Mouse (Mus musculus) right cerebral cortex, postnatal 36 days (tissue): ENCODE data around the gene Ing4.
"Not testable (repeated sequence)": the region's sequence is repeated elsewhere in the genome, so short reads cannot be mapped to it uniquely, and the experiment has no call there.

Experiments
- DNase-seq, 2 experiments: peaks; one replicate each; pipeline ENCODE4 v3.0.0; 2022; ENCODE audit warnings: low spot score in 2 of 2, mixed read lengths in 1 of 2

The Ing4 gene

DNA sequence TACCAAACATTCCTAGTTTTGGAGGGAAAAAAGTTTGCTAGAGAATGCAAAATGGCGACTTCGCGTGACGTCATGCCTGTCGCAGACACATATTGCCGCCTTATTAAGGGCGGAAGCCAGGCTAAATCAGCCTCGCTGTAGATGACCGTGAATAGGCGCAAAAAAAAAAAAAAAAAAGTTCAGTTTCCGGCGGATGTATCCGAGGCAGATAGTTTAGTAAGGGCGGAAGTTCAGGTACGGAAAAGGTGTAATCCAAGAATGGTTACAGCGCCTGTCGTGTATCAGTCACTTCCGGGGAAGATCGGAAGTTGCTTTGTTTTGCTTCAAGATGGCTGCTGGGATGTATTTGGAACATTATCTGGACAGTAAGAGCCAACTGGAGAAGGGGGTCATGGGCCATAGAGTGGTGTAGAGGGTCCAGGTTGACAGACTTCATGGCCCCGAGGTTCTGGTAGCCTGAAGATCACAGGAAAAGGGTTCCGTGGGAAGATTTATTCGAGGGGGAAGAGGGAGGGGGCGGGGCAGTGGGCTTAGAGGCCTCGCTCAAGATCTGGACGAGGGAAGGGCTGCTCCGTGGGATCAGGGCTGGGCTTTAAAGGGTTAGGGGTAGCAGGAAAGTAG is at the start of gene Ing4:
TSS of gene Ing4 (plus strand) at position 228 of the 621 bp plus-strand sequence.
- DNase-seq = peak; percentile 87 to 92

DNA sequence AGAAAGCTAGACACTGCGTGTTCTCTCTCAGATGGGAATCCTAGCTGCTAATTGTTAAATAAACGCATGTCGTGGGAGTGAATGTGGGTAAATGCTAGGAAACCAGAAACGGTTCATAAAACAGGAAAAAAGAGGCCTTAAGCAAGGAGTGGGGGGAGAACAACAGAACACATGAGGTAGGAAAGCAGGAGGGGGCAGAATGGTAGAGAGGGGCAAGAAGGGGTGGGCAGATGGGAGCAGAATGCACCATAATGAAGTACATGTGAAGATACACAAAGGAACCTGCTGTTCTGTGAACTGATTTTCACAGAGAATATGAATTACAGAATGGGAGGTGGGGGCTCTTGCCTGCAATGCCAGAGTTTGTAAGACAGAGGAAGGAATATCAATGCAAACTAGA is 47.3 kb upstream of the Ing4 start:
- DNase-seq = no peak

DNA sequence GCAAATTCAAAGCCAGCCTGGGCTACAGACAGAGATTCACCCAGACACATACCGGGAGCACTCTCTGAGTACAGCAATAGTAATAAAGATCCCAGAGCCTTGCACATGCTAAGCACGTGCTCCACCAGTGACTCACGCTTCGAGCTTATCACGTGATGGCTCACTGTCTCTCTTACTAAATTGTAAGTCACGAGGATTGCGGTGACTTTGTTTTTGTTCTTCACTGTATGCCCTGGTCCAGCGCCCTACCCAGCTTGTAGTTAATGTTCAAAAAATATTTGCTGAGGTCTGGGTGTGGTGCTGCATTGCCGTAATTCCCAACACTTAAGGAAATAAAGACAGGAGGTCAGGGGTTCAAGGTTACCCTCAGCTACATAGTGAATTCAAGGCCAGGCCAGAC is 46.2 kb upstream of the Ing4 start:
- no peak for DNase-seq

DNA sequence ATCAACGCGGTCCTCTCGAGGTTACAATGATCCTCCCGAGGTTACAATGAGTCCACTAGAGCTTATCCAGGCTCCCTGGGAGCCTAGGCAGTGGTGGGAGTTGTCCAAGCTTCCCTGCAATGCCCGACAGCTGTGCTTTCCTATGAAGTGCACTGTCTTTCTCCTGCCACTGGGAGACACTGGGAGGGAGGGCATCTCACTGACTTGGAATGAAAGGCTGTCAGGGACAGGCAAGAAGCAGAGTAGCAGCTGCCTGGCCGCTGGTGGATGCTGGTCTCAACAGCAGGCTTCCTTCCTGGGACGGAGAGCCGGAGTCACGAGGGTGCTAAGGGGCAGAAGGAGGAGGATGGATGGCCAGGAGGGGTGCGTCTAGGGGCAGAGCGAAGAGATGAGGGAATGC is 45.7 kb upstream of the Ing4 start:
- no peak for DNase-seq

DNA sequence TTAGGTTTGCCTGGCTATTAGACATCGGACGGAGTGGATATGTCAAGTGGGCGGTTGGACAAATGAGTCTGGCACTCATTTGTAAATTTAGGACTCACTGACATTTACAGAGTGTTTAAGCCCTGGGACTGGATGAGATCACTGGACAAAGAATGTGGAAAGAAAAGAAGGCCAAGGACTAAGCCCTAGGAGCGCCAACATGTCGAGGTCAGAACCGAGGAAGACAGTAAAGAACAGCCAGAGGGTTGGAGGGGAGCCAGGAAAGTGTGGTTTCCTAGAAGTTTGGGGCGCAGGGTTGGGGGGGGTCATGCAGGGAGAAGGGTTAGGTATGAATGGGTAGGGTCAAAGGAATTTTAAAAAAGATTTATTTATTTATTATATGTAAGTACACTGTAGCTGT is 44.3 kb upstream of the Ing4 start:
- no peak for DNase-seq

DNA sequence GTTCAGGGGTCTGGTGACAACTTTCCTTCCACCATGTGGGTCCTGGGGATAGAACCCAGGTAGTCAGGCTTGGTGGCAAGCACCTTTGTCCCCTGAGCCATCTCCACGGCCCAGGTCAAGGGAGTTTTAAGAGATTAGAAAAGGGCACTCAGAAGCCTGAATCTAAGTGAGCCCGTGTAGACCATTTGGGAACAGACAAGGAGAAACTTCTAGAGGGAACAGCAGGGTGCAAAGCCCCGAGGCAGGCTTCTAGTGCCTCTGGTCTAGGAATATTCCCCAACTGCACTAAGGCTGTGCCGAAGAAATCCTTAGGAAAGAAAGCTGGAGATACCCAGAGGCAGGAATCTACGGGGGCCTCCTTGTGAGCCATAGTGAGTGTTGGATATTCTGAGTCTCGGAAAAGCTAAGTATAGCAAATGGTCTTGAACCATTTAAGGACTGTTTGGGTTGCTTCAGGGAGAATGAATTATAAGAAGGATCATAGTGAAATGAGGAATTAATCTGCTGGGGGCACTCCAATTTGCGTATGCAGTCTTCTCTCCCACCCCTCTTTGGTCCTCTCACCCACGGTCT is 43.6 kb upstream of the Ing4 start:
- DNase-seq = no peak

DNA sequence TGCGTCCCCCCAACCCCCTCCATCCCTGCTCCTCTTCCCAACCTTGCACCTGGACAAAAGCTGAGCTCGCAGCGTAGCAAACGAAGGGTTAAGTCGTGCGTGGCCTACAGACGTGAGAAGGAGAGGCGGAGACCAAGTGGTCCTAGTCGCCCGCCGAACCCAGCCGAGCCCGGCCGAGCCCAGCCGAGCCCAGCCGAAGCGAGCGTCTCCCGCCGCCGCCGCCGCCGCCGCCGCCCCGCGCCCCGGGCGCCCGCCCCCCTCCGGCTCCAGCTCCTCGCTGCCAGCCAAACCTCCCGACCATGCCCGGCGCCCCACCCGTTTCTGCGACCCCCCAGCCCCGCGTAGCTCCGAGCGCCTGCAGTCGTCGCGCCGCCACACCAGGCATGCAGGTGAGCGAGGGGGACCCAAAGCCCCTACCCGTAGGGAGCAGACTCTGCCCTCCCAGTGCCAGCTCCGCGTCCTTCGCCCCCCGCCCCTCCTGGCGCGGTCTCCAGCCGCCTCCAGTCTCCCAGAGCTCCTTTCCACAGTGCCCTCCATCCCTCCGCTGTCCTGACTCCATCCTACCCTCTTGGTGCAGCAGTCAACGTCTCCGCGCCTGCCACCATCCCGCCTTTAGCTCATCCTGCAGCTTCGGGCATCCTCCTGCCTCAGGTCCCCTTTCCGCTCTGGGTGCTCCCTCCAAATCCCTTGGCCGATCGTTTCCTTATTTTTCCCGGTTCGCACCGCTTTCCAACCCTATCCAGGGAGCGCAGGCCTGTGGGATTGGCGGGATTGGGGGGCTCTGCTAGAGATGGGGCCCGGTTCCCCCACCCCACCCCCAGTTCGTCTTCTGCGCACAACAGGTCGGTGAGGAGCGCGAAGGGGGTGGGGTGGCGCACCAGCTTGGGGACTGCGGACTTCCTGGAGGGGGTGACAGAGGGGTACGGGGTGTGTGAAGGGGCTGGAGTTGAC is 42.7 kb upstream of the Ing4 start, which contains the start of gene Pianp:
TSS of gene Pianp (plus strand) at position 144 of the 951 bp plus-strand sequence.
- peak; percentile 72 for DNase-seq

DNA sequence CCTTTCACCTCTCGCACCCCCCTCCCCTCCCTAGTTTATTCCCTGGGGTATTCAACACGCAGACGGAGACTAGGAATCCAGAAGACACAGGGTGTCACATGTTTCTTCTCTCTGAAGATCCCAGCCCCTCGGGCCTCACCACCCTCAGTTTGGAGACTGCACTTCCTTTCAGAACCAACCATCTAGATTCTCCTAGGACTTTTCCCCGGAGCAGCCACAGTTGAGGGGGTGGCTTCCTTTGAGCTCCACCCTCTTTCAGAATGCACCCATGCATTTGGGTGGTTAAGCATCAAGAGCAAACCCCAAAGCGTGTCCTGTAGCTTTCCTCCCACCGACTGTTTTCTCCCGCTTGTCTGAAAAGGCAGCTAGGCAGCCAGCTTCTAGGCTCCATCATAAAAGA is 41.5 kb upstream of the Ing4 start:
- peak in 1 of 2 experiments; percentile 72 for DNase-seq

DNA sequence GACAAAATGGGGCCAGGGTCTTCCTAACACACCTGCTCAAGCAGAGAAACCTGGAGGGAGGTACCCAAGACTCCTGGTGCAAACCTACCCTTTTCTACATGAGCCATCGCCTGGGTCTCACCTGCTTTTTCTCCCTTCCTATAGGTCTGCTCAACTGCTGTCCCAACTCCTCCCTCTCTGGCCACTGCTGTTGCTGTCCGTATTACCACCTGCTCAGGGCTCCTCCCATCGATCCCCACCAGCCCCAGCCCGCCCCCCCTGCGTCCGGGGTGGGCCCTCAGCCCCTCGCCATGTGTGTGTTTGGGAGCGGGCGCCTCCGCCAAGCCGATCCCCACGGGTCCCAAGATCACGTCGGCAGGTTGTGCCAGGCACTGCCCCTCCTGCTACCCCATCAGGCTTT is 40.5 kb upstream of the Ing4 start:
- DNase-seq = no peak

DNA sequence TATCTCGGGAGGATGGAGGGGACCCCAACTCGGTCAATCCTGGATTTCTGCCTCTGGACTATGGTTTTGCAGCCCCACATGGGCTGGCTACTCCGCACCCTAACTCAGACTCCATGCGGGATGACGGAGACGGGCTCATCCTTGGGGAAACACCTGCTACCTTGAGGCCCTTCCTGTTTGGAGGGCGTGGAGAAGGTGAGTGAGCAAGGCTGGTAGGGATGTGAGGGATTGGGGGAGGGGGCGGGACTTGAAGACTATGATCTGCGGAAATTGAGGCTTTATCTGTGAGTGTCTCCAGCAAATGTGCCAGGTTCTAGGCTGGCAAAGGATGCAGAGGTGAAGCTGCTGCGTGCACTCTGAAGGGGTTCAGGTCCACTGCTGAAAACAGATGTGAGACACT is 40.0 kb upstream of the Ing4 start:
- DNase-seq = no peak

DNA sequence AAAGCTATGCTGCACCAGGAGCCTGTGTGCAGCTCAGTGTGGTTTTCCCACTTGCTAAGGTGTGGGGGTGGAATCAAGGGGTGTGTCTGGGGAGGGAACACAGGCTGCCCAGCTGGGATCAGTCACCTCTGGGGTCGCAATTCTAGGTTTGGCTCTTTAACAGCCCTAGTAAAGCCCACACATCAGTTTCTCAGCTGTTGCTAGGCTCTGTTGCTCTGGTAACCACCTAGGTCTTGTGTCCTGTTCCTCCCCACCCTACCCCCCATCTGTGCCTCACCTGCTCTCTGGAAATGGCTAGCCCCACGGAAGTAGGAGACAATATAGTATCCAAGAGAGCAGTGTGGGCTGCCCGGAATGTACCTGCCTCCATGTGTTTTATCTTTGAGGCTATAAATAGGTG is 35.9 kb upstream of the Ing4 start:
- no peak for DNase-seq

DNA sequence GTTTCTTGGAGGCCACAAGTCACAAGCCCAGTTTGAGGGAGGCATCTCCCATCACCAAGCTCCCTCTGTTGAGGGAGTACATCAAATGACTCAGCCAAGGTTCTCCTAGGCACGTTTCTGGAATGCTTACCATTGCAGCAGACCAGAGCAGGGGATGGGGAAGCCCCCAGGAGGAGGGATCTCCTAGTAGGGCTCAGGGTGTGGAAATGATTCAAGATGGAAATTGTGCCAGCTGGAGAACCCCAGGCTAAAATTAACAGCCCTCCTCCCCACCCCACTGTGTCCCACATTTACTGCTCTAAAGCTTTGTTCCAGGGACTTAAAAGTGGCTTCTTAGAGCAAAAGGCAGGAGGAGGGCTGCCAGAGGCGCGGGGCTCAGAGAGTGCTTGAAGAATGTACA is 34.5 kb upstream of the Ing4 start:
- peak in 1 of 2 experiments; percentile 42 for DNase-seq

DNA sequence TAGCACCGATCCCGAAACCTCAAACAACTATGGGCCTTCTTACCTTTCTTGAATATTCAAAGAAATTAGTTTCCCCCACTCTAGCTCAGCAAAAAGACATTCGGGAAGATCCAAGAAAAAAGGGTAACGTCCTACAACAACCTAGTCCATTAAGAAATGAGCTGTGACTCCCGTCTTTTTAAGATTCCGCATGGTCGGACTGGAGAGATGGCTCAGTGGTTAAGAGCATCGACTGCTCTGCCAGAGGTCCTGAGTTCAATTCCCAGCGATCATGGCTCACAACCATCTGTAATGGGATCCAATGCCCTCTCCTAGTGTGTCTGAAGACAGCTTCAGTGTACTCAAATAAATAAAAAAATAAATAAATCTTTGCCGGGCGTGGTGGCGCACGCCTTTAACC is 31.5 kb upstream of the Ing4 start:
- DNase-seq = no peak

DNA sequence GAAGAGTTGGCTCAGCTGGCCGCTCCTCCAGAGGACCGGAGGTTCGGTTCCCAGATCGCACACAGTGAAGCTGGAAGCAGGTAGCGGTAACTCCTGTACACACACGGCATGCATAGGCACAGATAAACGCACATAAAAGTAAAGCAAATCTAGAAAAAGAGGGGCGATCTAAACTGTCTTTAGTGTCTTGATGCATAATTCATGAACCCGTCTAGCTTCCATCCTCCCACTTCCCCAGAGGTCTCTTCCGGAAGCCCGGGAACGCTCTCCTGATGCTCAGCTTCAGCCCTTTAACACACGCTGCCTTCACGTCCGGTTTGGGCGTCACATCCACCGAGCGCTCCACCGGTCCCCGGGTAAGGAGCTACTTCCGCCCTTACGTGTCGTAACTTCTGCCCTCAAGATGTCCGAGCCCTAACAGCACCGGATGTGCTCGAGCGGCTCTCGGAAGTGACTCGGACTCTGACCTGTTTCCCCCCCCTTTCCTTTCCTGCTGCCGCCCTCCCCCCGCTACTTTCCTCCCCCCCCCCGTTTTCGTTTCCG is 30.9 kb upstream of the Ing4 start:
- peak; percentile 98 to 99 for DNase-seq

DNA sequence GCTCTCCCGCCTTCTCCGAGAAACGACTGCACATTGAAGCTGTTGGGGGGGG is 30.6 kb upstream of the Ing4 start, which contains the start of gene Zfp384:
TSS of gene Zfp384 (plus strand) at position 17 of the 52 bp plus-strand sequence.
- no peak for DNase-seq

DNA sequence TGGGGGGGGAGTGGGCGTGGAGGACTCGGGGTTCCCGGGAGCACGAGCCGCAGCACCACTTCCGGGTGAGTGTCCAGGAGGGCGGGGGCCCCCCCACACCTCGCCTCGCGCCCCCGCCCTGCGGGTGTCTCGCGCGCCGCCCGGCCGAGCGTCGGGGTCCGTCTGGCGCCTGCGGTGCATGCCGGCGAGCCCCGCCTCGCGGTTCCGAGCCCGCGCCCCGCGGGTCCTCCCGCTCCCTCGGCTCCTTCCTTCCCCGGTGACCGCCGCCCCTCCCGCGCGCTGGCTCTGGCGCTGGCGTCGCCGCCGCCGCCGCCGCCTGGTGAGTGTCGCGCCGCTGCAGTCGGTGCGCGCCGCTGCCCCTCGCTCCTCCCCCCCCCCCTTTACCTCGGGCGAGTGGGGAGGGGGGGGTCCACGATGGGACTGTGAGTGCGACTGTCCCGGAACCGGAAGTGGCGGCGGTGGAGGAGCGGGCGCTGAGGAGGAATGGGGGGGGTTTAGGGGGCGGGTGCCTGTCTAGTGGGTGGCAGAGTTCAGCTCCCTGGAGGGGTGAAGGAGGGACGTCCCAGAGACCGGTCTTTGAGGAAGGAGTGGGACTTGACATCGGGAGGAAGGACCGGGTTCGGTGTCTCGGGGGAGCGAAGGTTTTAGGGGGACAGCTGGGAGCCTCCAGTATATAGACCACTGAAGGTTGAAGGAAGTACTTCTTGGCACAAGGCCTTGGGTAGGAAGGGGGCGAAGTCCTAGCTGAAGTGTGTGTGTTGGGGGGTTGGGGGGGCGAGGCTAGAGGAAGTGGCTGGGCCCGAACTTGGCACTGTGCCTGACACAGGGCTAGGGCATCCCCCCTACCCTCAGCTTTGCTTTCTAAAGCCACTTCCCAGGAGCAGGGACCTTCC is 30.1 kb upstream of the Ing4 start:
- DNase-seq = peak; percentile 51 to 59

DNA sequence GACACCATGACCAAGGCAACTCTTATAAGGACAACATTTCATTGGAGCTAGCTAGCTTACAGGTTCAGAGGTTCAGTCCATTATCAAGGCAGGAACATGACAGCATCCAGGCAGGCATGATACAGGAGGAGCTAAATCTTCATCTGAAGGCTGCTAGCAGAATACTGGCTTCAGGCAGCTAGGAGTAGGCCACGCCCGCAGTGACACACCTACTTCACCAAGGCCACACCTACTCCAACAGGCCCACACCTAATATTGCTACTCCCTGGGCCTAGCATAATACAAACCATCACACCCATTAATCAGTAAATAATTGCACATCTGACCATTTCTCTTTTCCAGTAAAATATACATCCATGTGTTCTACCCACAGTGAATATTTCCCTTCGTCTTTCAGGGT is 21.9 kb upstream of the Ing4 start:
- DNase-seq = no peak

DNA sequence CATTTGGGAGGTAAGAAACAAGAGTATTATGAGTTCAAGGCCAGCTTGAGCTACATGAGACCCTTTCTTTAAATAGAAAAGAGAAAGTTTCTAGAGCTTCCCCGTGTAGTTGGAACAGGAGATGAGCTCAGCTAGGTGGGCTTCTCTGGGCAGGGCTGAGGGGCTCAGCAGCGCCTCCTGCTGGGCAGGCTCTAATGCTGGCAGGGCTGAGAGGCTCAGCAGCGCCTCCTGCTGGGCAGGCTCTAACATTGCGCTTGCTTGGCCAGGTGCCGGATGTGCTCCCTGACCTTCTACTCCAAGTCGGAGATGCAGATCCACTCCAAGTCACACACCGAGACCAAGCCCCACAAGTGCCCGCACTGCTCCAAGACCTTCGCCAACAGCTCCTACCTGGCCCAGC is 9.0 kb upstream of the Ing4 start:
- DNase-seq = not testable (repeated sequence)

DNA sequence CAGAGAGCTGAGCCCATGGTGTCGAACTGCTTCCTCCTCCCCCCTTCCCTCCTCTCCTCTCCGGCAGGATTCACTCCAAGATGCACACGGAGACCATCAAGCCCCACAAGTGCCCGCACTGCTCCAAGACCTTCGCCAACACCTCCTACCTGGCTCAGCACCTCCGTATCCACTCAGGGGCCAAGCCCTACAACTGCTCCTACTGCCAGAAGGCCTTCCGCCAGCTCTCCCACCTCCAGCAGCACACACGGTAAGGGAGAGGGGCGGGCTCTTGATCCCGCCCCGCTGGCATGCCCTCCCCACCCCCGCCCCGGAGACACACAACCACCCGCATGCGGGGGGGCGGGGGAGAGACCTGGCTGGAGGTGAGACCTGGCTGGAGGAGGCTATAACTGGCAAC is 8.0 kb upstream of the Ing4 start:
- DNase-seq = no peak

DNA sequence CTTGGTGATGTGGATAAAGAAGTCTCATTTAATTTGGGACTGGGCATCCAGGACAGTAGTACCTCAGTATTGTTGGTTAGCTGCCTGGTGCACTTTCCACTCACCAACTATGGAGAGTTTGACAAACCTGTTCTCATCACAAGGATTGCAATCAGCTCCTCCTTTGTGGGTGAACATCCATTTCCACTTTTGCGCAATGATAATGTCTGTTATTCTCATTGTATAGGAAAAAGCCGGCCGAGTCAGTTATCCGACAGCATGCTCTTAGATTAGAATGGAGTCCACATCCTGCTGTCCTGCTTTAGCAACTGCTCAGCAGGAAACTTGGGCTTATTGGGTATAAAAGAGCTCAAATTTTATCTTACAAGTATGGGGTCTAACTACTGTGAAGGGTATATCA is 894 bp upstream of the Ing4 start:
- no peak for DNase-seq

DNA sequence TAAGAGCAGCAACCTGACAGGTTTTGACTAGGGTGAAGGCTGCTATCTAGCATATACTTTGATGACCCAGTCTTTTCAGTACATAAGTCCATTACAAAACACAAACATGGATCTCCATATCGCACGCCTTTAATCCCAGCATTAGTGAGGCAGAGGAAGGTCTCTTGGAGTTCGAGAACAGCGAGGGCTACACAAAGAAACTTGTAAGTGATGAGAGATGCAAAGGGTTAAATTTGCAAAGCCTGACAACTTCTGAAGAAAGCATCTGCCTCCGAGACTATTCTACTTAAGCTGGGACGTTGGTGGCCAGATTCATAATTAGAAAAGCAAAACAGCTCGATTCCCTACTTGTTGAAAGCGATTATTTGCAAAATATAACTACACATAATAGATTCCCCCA is 429 bp upstream of the Ing4 start:
- DNase-seq = no peak

DNA sequence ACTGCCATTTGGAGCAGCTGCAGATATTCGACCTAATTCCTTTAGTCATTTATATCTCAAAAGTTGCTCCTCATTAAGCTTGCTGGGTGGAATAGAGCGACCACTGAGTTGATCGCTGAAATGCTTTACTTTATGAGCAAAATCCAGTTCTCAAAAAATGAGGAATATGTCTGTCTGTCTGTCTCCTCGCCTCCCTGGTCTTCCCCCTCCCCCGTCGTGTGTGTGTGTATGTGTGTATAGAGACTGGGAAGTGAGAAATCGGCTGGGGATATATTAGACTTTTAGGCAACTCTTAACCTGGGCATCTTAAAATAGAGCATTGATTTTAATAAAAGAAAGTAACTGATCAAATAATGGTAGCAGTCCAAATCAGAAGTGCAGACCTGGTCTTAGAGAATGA is 661 bp downstream of the Ing4 start:
- DNase-seq = no peak
